Mouse (Mus musculus) cerebral cortex, adult 2 months (tissue): ENCODE results near the gene Mitf.

Experiments used
- WGBS: fragments of 180-500 bp; shearing (Covaris S2); methylation state at CpG from one replicate; pipeline ENCODE4 v1.1.7; 2018; 5-methylcytosine and 5-hydroxymethylcytosine counted together

Gene Mitf

DNA sequence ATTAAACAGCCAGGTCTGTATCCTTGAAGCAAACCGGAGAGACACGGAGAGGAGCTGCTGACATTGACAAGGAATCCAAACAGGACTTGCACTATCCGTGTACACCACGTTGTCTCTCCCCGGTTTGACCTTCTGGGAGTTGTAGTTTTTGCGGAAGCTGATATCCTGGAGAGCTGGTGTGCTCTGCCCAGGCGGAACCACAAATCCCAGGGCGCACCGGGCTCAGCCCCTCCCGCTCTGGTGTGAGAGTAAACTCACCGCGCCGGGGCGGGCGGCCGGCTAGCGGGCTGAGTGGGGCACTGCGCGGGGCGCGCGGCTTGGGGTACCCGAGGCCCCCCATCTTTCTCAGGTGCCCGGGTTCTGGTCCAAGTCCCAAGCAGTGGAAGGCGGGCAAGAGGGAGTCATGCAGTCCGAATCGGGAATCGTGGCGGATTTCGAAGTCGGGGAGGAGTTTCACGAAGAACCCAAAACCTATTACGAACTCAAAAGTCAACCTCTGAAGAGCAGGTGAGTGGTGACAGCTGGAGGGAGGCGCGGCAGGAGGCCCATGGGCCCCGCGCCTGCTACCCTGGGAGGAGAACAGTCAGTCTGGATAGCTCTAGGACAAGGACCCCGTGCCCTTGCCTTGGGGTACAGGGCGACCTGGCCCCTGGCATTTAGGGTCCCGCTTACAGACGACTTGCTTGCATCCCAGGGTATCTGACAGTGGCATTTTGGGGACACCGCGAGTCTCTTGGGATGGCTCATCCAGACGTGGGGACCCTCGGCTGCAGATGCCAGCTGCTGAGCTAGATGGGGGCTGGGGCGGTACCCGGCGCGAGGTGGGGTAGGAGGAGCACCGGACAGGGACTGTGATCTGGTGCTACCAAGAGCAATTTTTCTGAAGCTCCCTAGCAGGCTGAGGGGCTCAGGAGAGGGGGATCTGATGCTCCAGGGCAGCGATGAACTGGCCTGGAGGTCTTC is at the start of gene Mitf:
Gene Mitf, plus strand, starts transcription at position 272 of the 963 bp plus-strand sequence.
- under 1% methylated on average over 51 of the region's 51 CpGs for WGBS

- 84% methylated on average over 2 of the region's 2 CpGs for whole genome bisulfite sequencing
These were observed 49.5 kb upstream of the Mitf start for GRCm38 (mm10) chr6:97757361-97757760.

DNA sequence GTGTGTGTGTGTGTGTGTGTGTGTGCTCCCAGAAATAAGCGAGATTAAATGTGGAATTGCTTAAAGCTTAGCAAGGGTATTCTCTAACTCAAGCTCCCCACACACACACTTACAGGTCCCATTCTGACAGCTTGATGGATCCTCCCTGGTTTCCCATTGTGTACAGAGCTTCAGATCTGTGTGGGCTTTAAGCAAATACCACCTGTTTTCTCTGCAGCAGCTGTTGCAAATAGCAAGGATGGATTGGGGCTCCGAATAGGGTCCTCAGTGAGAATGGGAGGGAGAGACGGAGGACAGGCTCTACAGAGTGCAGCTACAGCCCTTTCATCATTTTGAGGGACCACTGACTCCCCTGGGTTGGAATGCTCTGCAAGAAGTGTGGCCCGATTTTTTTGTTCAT is 48.0 kb upstream of the Mitf start:
- 76% methylated on average over 4 of the region's 4 CpGs for WGBS

GRCm38 (mm10) chr6:97759301-97759700 is 47.6 kb upstream of the Mitf start:
- WGBS, result 21% methylated on average over 4 of the region's 4 CpGs

DNA sequence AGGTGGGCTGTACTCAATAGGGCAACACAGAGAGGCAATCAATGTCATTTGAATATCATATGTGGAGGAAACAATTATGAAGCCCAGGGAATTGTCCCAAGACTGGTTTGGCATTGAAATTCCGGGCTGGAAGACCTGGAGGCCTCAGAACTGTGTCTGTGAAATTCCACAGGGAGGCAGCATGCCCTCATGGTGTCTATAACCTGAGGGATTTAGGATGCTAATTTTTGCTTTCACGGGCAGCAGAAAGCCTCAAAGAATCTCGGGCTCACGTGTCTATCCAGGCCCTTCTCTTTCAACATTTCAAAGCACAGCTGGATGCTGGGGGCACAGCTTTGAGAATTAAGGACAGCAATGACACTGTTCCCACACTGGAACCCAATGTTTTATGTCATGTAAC is 45.5 kb upstream of the Mitf start:
- WGBS, result 17% methylated on average over 4 of the region's 4 CpGs

- WGBS, result 57% methylated on average over 3 of the region's 3 CpGs
These were observed 42.9 kb upstream of the Mitf start for GRCm38 (mm10) chr6:97763970-97764369.

GRCm38 (mm10) chr6:97767836-97768235 is 39.0 kb upstream of the Mitf start:
- WGBS, result 70% methylated on average over 2 of the region's 2 CpGs

DNA sequence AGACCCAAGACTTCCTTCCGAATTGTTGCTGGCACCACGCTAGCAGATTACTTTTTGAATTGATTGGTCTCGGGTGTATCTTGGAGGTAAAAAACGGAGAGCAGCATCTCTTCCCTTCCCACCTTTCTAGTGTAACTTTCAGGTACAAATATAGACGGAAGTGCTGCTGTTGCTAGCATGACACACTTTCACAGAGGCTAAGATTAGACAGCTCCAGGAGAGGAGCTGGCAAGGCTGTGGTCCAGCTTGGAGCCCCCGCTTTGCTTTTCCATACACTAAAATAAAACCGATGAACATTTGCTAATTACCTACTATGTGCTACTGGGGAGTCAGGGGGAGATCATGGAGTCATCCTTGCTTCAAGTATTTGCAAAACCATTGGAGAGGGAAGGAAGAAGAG is 37.3 kb upstream of the Mitf start:
- WGBS, result 64% methylated on average over 7 of the region's 7 CpGs

- WGBS, result 94% methylated on average over 5 of the region's 5 CpGs
These were observed 25.5 kb upstream of the Mitf start for GRCm38 (mm10) chr6:97781316-97781715.

DNA sequence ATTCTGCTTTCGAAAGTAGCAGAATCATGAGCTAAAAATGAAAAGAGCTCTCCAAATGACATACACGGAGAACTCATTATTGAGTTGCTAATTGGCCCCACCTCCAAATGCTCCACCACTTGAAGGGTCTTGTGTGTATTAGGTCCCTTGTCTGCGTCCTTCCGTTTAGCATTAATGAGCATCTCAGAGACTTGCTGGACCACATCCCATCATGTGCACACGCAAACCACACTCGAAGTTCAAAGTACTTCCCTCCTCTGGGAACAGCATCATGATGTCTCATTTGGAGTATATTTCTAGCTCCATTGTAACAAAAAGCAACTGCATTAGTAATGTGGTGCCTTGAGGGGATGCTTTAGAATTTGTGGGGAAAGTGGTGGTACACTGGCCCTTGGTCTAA is 24.6 kb upstream of the Mitf start:
- 55% methylated on average over 6 of the region's 6 CpGs for WGBS

DNA sequence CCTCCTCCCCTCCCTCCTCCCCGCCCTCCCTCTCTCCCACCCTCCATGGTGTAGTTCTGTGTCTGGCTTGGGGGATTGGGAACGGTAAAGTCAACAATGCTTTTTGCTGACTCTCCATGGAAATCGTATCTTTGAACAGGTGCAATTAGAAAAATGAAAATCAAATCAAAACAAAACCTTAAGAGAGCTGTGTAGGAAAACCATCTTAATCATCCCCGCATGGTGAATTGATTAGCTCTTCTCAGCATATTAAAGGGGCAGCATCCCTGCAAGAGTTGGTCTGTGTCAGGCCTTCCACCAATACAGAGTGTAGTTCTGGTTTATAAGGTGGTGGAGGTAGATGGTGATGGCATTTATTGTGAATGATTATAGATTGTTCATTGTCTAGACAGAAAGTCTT is 20.0 kb upstream of the Mitf start:
- 91% methylated on average over 4 of the region's 4 CpGs for WGBS

DNA sequence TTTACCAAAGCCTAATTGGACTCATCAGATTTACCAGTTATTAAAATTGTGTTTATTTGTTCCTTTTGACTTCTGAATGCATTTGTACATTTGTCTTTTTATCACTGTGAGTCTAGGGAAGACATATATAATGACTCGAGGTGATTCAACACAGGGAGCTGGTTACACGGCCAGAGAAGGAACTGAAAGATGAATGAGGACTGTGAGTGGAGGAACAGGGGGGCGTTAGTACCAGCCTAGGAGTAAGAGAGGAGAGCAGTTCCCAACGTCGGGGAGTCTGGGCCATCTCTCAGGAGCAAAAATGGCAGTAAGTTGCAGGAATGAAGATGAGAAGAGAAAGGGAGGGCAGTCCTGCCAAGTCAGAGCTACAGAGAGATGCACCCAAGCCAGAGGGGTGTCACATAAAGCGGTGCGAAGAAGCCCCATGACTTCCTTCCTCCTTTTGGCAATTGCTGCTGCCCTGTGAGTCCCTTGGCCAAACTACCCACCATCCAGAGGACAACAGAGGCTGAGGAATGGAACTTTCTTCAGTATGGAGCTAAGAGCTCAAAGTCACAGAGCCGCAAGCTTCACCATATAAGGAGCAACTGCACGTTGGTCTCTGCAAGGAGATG is 18.4 kb upstream of the Mitf start:
- WGBS, result 76% methylated on average over 9 of the region's 9 CpGs

DNA sequence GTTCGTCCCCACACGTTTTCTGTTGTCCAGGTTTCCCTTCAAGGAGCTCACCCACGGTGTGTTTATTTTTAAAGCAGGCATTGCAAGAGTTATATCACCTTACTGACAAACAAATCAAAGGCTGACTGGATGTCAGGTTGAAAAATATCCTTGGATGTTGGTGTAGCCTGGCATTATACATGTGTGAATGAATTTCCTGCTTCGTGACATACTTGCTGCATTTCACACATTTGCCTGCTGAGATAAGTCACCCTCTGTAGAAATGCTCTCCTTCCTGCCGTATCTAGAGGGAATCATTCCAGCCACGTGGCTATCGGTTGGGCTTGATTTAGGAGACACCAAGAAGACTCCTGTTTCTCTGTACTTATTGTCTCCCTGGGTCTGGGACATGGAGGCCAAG is 17.2 kb upstream of the Mitf start:
- 51% methylated on average over 7 of the region's 7 CpGs for WGBS

- WGBS, result 65% methylated on average over 1 of the region's 1 CpGs
These were observed 14.7 kb upstream of the Mitf start for GRCm38 (mm10) chr6:97792104-97792503.

DNA sequence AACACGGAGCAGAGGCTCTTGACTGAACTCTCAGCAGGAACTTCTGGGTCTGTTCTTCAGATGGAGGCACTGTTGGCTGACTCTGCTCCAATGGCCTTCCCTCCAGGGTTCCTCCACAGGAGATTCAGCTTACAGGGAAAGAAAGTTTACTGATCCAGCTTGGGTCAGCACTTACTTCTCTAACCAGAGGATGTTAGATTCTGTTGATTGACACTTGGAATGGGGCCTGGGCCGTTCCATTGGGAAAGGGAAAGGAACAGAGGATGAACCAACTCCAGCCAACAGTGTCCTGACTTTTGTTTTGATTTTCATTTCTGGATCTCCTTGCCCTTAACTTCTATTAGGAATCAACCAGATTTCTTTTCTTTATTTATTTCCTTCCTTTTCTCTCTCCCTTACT is 11.7 kb upstream of the Mitf start:
- 48% methylated on average over 2 of the region's 2 CpGs for WGBS

DNA sequence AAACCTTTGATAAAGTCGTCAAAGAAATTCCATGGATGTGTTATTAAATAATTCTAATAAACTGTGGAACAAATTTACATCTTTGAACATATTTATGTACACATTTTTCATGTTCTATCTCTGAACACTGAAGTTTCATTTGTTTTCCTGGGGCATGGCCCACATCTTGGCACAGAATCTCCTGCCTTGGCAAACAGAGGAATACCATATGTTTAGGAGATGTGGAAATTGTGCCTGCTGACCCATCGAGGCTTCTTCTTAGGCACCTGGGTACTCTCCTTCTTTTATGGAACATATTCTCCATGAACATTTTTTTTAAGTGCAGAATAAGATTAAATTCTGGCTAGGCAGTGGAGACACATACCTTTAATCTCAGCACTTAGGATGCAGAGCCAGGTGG is 6.2 kb upstream of the Mitf start:
- WGBS, result 57% methylated on average over 2 of the region's 2 CpGs

DNA sequence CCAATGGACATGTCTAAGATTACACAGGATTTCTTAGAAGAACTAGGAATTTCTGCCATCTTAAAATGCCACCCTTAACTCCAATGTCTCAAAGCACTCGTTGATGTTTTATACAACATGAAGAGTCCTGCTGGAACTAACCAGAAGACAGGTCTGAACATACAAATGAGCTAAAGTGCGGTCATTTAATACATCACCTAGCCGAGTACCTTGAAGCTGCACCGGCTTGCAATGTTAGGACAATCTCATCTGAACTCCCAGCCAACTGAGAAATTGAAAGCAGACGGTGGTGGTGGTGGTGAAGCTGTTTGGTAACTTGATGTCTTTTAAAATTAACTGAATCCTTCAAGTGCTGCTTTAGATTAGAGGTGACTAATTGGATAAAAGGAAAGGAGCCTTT is 801 bp upstream of the Mitf start:
- 37% methylated on average over 5 of the region's 5 CpGs for WGBS

- WGBS, result 71% methylated on average over 4 of the region's 4 CpGs
These were observed 7.3 kb downstream of the Mitf start for GRCm38 (mm10) chr6:97814191-97814590.

- 67% methylated on average over 1 of the region's 1 CpGs for WGBS
These were observed 8.9 kb downstream of the Mitf start for GRCm38 (mm10) chr6:97815723-97816122.

GRCm38 (mm10) chr6:97816806-97817205 is 10.0 kb downstream of the Mitf start:
- 96% methylated on average over 1 of the region's 1 CpGs for WGBS

GRCm38 (mm10) chr6:97818128-97818527 is 11.3 kb downstream of the Mitf start:
- 53% methylated on average over 6 of the region's 6 CpGs for WGBS

GRCm38 (mm10) chr6:97818948-97819347 is 12.1 kb downstream of the Mitf start:
- whole genome bisulfite sequencing, result 85% methylated on average over 5 of the region's 5 CpGs

DNA sequence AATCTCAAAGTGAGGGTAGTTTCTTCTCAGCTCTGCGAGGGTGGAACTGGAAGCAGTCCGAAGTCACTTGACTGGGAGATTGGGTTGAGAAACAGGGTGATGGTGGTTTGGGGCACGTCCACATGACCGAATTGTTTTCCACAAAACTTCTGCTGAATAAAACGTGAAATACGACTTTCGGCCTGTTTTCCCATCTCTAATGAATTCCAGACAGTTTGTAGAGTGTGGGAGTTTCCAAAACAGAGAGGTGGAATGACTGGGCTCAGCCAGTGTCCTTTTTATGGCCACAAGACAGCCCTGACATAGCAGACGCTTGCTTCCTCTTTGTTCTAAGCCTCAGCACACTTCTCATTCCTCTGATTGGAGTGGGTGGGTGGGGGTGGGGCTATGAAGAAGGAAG is 13.7 kb downstream of the Mitf start:
- WGBS, result 83% methylated on average over 8 of the region's 8 CpGs
